Mouse (Mus musculus) limb, embryonic 11.5 days (tissue): Measurements from ENCODE around the gene Relt. TPM values are rescaled to one million over a fixed set of nuclear protein-coding genes. Genes with fewer than 3 reads are reported as not detected.

Experiments
- ATAC-seq: fragments of 200-750 bp; cut with Nextera tagmentation; 2 replicates; pipeline ENCODE4 v1.8.0; 2017; ENCODE audit warnings: low read depth; ENCODE audit not compliant: insufficient number of reproducible peaks, low FRiP score, low TSS enrichment
- DNase-seq: peaks from one replicate; pipeline ENCODE4 v3.0.0-alpha.2; 2015; ENCODE audit warnings: low spot score
- H3K27ac ChIP-seq: fragments of 300-500 bp; sonication (generic); replicated peaks from 2 replicates; pipeline ENCODE4 v1.5.1; 2014; ENCODE audit warnings: low read depth, mild to moderate bottlenecking, low read length
- H3K27me3 ChIP-seq: fragments of 300-500 bp; sonication (generic); 2 replicates; pipeline ENCODE4 v1.6.1; 2014; ENCODE audit warnings: mild to moderate bottlenecking, low read length, mixed read lengths; ENCODE audit not compliant: control insufficient read depth, insufficient read depth
- H3K36me3 ChIP-seq: fragments of 300-500 bp; sonication (generic); 2 replicates; pipeline ENCODE4 v1.6.1; 2014; ENCODE audit warnings: mild to moderate bottlenecking, low read length, moderate library complexity, mixed read lengths; ENCODE audit not compliant: control insufficient read depth, insufficient read depth
- H3K4me1 ChIP-seq: fragments of 300-500 bp; sonication (generic); 2 replicates; pipeline ENCODE4 v1.6.1; 2014; ENCODE audit warnings: low read length, mixed read lengths; ENCODE audit not compliant: control insufficient read depth, insufficient read depth
- H3K4me2 ChIP-seq: fragments of 300-500 bp; sonication (generic); 2 replicates; pipeline ENCODE4 v1.6.1; 2014; ENCODE audit warnings: low read depth, mild to moderate bottlenecking, moderate library complexity; ENCODE audit not compliant: severe bottlenecking
- H3K4me3 ChIP-seq: fragments of 300-500 bp; sonication (generic); 2 replicates; pipeline ENCODE4 v1.5.1; 2014; ENCODE audit warnings: low read depth, low read length
- H3K9ac ChIP-seq: fragments of 300-500 bp; sonication (generic); 2 replicates; pipeline ENCODE4 v1.6.1; 2014; ENCODE audit warnings: mild to moderate bottlenecking, low read length
- H3K9me3 ChIP-seq: fragments of 300-500 bp; sonication (generic); 2 replicates; pipeline ENCODE4 v1.6.1; 2016; ENCODE audit warnings: low read length; ENCODE audit not compliant: control insufficient read depth
- WGBS: fragments of 180-500 bp; shearing (Covaris S2); extraction: QIAGEN DNeasy Blood & Tissue Kit; methylation state at CpG from one replicate; pipeline ENCODE4 v1.1.7; 2014; 5-methylcytosine and 5-hydroxymethylcytosine counted together
- polyA plus RNA-seq: library from polyadenylated mRNA; unstranded; fragments of >200 nt; fragmentation: Nextera tagmentation; extraction: Ambion mirVana; gene quantifications from 2 replicates; pipeline ENCODE4 v1.2.1, GENCODE M21; 2014

Relt gene
- polyA plus RNA-seq = 2.6 and 4.1 TPM in 2 replicates

- peak; percentile 100 for DNase-seq
- Histone ChIP-seq H3K27ac (peak within 1 kb of the TSS; percentile 56), H3K9me3 (no peaks in the 10 kb centered on the region), H3K27me3 (no peaks in the 10 kb centered on the region), H3K36me3 (no peaks in the 10 kb centered on the region), H3K4me3 (peak within 1 kb of the TSS; percentile 76), H3K9ac (peak within 1 kb of the TSS; percentile 76), H3K4me1 (peaks cover 10% of the 10 kb centered on the region), H3K4me2 (peak within 1 kb of the TSS; percentile 95)
- under 1% methylated on average over 75 of the region's 91 CpGs for WGBS
- peak; percentile 85 for ATAC-seq
These were observed at the start of gene Relt for GRCm38 (mm10) chr7:100862828-100863638. Gene Relt (minus strand): TSS chr7:100863446.

- DNase-seq (no peak), ATAC-seq (no peak)
- 57% methylated on average over 9 of the region's 9 CpGs for WGBS
- Histone ChIP-seq H3K4me3 (no peak overlapping the region), H3K9ac (peak overlapping the region; percentile 34; the same call in 1 of the 2 replicates), H3K9me3 (no peaks in the 10 kb centered on the region), H3K4me1 (peaks cover 31% of the 10 kb centered on the region), H3K4me2 (peak overlapping the region; percentile 21; the same call in 1 of the 2 replicates), H3K36me3 (0 out of 2 replicates have a peak, but pooled peaks cover 2% of the 10 kb centered on the region), H3K27me3 (no peaks in the 10 kb centered on the region), H3K27ac (no peak overlapping the region)
These were observed 48.5 kb upstream of the Relt start for GRCm38 (mm10) chr7:100911791-100912190.

- Histone ChIP-seq H3K27me3 (no peaks in the 10 kb centered on the region), H3K27ac (no peak overlapping the region), H3K4me1 (peaks cover 31% of the 10 kb centered on the region), H3K9ac (peak overlapping the region; percentile 34; the same call in 1 of the 2 replicates), H3K4me3 (no peak overlapping the region), H3K36me3 (0 out of 2 replicates have a peak, but pooled peaks cover 2% of the 10 kb centered on the region), H3K9me3 (no peaks in the 10 kb centered on the region), H3K4me2 (peak overlapping the region; percentile 21)
- 13% methylated on average over 2 of the region's 2 CpGs for WGBS
- DNase-seq (peak; percentile 61), ATAC-seq (no peak)
These were observed 48.1 kb upstream of the Relt start for GRCm38 (mm10) chr7:100911246-100911770.

GRCm38 (mm10) chr7:100908567-100908966, 45.3 kb upstream of the Relt start:
- H3K27me3 ChIP-seq = no peaks in the 10 kb centered on the region
- H3K9ac ChIP-seq = no peak overlapping the region; the same call in 1 of the 2 replicates
- no peaks in the 10 kb centered on the region for H3K9me3 ChIP-seq
- H3K4me2 ChIP-seq = no peak overlapping the region
- no peak for DNase-seq
- peak overlapping the region; percentile 64; the same call in 1 of the 2 replicates for H3K27ac ChIP-seq
- peaks cover 31% of the 10 kb centered on the region for H3K4me1 ChIP-seq
- 39% methylated on average over 8 of the region's 8 CpGs for WGBS
- no peaks in the 10 kb centered on the region for H3K36me3 ChIP-seq
- no peak for ATAC-seq
- no peak overlapping the region for H3K4me3 ChIP-seq

GRCm38 (mm10) chr7:100908061-100908460, 44.8 kb upstream of the Relt start:
- no peak overlapping the region for H3K9ac ChIP-seq
- H3K36me3 ChIP-seq = no peaks in the 10 kb centered on the region
- no peaks in the 10 kb centered on the region for H3K9me3 ChIP-seq
- no peak overlapping the region for H3K4me2 ChIP-seq
- H3K27ac ChIP-seq = peak overlapping the region; percentile 64
- H3K4me1 ChIP-seq = peaks cover 31% of the 10 kb centered on the region
- no peak for ATAC-seq
- 84% methylated on average over 8 of the region's 8 CpGs for WGBS
- H3K27me3 ChIP-seq = no peaks in the 10 kb centered on the region
- H3K4me3 ChIP-seq = no peak overlapping the region
- DNase-seq = no peak

- Histone ChIP-seq H3K9me3 (no peaks in the 10 kb centered on the region), H3K4me1 (peaks cover 29% of the 10 kb centered on the region), H3K36me3 (no peaks in the 10 kb centered on the region), H3K27me3 (no peaks in the 10 kb centered on the region), H3K9ac (no peak overlapping the region), H3K4me2 (no peak overlapping the region), H3K27ac (no peak overlapping the region; the same call in 1 of the 2 replicates), H3K4me3 (no peak overlapping the region)
- ATAC-seq (no peak), DNase-seq (peak; percentile 89)
- 0% methylated on average over 1 of the region's 1 CpGs for WGBS
These were observed 44.0 kb upstream of the Relt start for GRCm38 (mm10) chr7:100907231-100907630.

GRCm38 (mm10) chr7:100906029-100906789, 43.0 kb upstream of the Relt start:
- whole genome bisulfite sequencing = 90% methylated on average over 10 of the region's 10 CpGs

GRCm38 (mm10) chr7:100905037-100905436, 41.8 kb upstream of the Relt start:
- ATAC-seq = no peak
- no peak overlapping the region for H3K4me3 ChIP-seq
- H3K27me3 ChIP-seq = no peaks in the 10 kb centered on the region
- no peaks in the 10 kb centered on the region for H3K9me3 ChIP-seq
- H3K4me1 ChIP-seq = peaks cover 15% of the 10 kb centered on the region
- H3K36me3 ChIP-seq = no peaks in the 10 kb centered on the region
- DNase-seq = no peak
- no peak overlapping the region for H3K27ac ChIP-seq
- H3K4me2 ChIP-seq = no peak overlapping the region
- no peak overlapping the region for H3K9ac ChIP-seq
- WGBS = 87% methylated on average over 7 of the region's 7 CpGs

More at GRCm38 (mm10) chr7:100906029-100906789, 43.0 kb upstream of the Relt start:
- DNase-seq (no peak), ATAC-seq (no peak)
- H3K4me1 ChIP-seq = peaks cover 22% of the 10 kb centered on the region
- H3K9ac ChIP-seq = no peak overlapping the region
- H3K27ac ChIP-seq = no peak overlapping the region
- no peak overlapping the region for H3K4me2 ChIP-seq
- H3K9me3 ChIP-seq = no peaks in the 10 kb centered on the region
- no peaks in the 10 kb centered on the region for H3K36me3 ChIP-seq
- no peak overlapping the region for H3K4me3 ChIP-seq
- no peaks in the 10 kb centered on the region for H3K27me3 ChIP-seq
